Mouse (Mus musculus) frontal cortex, adult 2 months (tissue): ENCODE measurements around the gene Wnk4. TPM values are rescaled to one million over a fixed set of nuclear protein-coding genes. Genes with fewer than 3 reads are reported as not detected.

Source experiments
- DNase-seq, 2 experiments: peaks; one replicate each; pipeline ENCODE4 v3.0.0; 2022; ENCODE audit warnings: low spot score in 1 of 2; ENCODE audit errors: extremely low spot score in 1 of 2
- polyA plus RNA-seq: library from polyadenylated mRNA; depleted of rRNA; stranded (reverse); fragments of >200 nt; gene quantifications from 2 replicates; pipeline ENCODE4 v1.2.3, GENCODE M21; 2012

Wnk4 gene
- polyA plus RNA-seq, 1 experiment = 10.8 TPM

DNA sequence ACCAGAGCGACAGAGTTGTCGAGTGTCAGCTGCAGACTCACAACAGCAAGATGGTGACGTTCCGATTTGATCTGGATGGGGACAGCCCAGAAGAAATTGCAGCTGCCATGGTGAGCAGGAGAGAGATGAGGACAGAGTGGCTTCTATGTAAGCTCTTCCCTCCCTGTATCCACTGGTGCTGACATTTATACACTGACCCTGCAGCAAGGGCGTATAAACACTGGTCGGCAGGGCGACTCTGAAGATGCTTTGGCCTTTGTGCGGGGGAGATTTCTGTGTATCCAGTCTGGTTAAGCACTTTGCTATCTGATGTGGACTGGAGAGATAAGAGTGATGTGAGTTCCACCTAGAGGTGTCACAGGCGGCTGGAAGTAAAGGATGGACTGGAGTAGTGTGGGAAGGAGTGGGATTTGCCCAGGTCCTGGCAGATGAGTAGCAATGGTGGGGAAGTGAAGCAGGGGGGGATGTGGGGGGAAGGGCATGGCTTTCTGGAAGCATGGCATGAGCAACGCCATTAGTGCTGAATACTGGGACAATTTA lies 9.3 kb downstream of the Wnk4 start:
- no peak for DNase-seq

DNA sequence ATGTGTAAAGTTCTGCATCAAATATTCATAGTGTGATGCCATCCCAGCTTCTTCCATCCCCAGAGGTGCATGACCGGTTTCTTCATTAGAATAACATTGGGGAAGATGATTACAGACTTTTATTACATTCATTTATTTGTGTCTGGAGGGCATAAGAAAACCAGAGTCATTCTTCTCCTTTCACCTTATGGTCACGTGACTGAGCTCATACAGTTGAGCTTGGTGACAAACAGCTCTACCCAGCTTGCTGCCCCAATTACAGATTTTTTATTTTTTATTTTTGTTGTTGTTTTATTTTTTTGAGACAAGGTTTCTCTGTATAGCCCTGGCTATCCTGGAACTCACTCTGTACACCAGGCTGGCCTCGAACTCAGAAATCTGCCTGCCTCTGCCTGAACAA lies 12.1 kb downstream of the Wnk4 start:
- DNase-seq = no peak

- DNase-seq = no peak
Observed at GRCm38 (mm10) chr11:101275309-101275708, 14.9 kb downstream of the Wnk4 start.

GRCm38 (mm10) chr11:101276319-101277070 lies 16.1 kb downstream of the Wnk4 start:
- no peak for DNase-seq

DNA sequence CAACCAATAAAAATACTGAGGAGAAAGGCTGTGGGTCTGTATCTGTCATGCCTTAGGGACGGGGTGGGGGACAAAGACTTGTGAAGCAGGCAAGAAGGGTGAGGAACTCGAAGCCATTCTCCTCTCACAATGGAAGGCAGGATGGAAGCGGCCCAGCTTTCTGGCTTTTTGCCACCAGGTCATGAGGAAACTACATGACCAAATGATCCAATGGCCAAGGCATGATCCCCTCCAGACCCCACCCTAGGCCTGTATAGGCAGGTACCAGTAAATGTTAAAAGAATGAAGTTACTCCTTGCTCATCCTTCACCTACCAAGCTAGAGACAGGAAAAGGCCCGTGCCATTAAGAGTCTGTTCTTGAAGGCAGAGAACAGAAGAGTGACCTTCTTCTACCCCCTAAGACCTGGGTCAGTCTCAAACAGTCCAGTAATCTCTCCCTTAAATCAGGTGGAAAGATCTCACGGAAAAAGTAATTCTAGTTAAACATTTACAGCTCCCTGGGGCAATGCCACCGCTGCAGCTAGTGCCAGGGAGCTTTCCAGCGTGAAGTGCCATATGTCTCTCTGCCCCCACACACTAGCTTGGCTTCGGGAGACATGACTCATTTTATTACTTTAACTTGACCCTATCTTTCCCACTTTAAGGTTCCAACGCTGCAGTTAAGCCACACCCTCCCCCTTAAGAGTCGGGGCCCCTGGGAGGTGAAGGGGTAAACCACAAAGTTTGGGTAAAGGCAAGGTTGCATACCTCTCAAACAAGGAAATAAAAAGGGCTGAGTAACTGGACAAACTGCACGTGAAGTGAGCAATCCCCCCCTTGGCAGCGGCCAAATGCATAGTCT lies 17.2 kb downstream of the Wnk4 start:
- DNase-seq = peak in 1 of 2 experiments; percentile 56

- peak; percentile 79 to 90 for DNase-seq
Observed at GRCm38 (mm10) chr11:101278223-101279192, 18.1 kb downstream of the Wnk4 start, which contains the start of the genes Cntd1 and Coa3. Gene Cntd1 (plus strand): TSS chr11:101279012. Gene Coa3 (minus strand): TSS chr11:101279114.

DNA sequence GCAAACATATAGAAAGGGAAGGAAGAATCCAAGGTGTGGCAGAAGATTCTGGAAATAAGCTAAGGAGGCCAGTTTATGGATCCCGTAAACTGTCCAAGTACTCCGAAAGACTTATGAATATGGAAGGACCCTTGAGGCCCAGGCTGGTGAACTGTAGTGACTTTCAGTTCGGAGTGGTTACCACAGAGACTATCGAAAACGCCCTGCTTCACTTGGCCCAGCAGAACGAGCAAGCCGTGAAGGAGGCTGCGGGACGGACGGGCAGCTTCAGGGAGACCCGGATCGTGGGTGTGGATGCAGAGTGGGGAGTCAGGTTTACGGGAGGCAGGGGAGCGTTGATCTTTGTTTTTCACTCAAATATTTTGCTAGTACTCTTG lies 18.8 kb downstream of the Wnk4 start:
- DNase-seq = no peak

DNA sequence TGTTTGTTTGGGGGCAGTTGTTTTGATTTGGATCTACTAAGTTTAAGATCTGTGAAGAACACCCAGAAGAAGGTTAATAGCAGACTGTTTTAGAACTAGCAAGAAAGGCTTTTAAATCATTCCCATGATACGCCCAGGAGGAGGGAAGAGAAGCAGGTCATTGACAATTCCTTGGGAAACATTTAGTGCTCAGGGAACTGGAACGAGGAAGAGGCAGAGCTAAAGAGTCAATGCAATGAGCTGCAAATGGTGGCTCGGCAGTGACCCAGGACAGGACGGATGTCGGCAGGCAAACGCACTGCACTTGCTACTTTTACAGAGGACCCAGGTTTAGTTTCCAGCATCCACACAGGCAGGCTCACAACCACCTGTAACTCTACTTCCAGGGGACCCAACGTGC lies 20.5 kb downstream of the Wnk4 start:
- no peak for DNase-seq

DNA sequence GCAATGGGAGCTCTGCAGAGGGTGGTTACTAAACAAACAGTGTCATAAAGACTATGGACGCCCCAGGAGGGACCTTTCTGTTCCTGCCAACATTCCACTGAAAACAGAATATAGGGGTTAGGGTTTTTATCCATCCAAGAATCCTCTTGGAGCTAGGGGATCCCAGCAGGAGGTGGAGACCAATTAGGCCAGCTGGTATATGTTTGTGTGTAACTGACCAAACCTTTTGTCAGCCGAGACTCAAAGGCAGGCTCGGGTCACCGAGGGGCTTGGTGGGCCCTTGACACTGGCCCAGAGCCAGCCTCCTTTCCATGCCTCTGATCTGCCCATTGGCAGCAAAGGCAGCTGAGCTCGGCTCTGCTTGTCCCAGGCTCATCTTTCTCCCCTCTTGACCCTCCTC lies 22.5 kb downstream of the Wnk4 start:
- no peak for DNase-seq

DNA sequence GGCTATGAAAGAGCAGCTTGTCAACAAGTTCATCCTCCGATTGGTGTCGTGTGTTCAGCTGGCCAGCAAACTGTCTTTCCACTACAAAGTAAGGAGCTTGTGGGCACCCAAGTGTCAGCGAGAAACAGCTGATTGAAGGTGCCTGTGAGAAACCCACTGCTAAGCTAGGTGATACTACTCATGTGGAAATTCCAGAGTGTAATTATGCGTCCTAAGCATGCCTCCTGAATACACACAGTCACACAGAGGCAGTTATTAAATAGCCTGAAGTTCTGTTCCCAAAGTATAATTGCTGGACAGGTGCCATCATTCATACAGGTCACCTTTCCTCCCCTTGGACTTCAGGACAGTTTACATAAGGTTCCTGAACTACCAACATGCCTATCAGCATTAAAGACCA lies 23.4 kb downstream of the Wnk4 start:
- DNase-seq = no peak

GRCm38 (mm10) chr11:101287306-101287705 lies 26.9 kb downstream of the Wnk4 start:
- DNase-seq = peak in 1 of 2 experiments; percentile 32

DNA sequence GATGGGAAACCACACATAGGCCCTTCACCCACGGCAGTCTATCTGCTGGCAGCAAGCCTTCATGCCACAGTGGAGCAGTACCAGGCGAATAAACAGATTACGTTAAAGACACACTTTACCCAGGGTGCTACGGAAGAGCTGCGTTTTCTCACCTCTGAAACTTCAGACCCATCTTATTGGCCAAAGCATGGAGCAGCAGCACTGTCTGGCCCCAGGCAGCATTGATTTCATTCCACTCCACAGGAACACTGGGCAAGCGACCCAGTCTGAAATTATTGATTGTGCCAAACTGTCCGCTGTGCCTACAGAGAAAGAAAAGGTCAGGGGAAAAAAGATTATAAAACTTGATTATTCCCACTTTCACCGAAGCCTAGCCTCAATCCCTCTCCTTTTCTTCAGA lies 30.9 kb downstream of the Wnk4 start:
- no peak for DNase-seq

DNA sequence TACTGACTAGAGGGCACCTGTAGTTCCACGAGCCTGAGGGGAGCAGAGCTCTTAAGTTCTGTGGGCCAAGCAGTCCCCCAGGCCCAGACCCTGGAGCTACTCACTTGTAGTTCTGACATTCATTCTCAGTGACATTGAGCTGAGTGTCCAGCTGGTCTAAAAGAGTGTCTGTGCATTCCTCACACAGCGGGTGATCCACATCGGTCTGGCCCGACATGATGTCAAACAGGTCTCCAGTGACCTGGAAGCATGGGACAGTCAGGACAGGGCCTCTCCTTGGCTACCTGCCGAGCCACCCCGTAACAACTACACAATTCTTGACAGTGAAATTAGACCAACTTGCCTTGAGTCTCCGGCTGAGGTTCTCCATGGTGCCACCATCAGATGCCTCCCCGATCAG lies 34.8 kb downstream of the Wnk4 start:
- DNase-seq = no peak

GRCm38 (mm10) chr11:101300881-101301280 lies 40.5 kb downstream of the Wnk4 start:
- DNase-seq = no peak

GRCm38 (mm10) chr11:101301299-101302003 lies 41.1 kb downstream of the Wnk4 start:
- DNase-seq = no peak

GRCm38 (mm10) chr11:101302004-101302798 lies 41.8 kb downstream of the Wnk4 start, which contains the start of gene Becn1:
Gene Becn1 (minus strand): TSS chr11:101302286.
- DNase-seq = peak; percentile 91 to 99

- no peak for DNase-seq
Observed at GRCm38 (mm10) chr11:101307744-101308143, 47.4 kb downstream of the Wnk4 start.

- no peak for DNase-seq
Observed at GRCm38 (mm10) chr11:101311083-101311482, 50.7 kb downstream of the Wnk4 start.

DNA sequence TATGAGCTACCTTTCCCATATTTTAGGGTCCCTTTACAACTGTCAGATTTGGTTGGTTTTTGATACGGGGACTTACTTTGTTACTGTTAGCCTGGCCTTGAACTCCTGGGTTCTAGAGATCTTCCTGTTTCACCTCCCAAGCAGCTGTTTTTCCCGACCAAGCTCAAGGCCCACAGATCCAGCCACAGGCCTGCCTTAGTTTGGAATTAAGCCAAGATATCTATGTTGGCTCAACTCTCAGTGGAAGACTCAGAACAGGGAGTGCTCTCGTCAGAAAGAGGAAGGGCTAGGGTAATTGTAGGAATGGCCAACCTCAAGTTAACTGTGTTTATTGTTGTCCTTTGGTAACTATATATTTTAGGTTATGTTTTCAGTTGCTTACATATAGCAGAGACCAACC lies 51.8 kb downstream of the Wnk4 start:
- no peak for DNase-seq
